Mouse (Mus musculus): ENCODE measurements around the gene Ptprb. TPM values are rescaled to one million over a fixed set of nuclear protein-coding genes. Genes with fewer than 3 reads are reported as not detected.

The Ptprb gene
- not detected in 2 replicates for total RNA-seq (2015; ENCODE audit: low replicate concordance)
- not detected in 2 replicates for total RNA-seq (2017; ENCODE audit: low replicate concordance)

DNA sequence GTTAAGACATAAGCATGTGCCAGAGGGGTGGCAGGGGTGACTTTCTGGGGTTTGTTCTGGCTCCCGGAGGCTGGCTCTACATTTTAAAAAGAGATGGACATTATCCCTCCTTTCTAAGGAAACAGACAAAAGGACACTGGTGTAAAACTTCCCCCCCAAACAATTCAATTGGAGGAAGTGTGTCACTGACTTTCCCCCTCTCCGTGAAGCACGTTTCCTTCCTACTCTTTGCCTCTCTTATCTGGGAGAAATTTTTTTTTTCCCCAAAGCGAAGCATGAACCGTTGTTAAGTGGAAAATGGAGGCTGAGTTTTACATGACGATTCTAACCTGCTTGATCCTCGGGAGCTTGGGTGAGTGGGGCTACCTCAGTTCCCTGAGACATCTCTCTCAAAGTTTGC, at the start of gene Ptprb:
Gene Ptprb, plus strand, starts transcription at position 244 of the 400 bp plus-strand sequence.
- ATAC-seq (replicated peaks; ENCODE audit: low FRiP score, poor library complexity, severe bottlenecking) = no peak

DNA sequence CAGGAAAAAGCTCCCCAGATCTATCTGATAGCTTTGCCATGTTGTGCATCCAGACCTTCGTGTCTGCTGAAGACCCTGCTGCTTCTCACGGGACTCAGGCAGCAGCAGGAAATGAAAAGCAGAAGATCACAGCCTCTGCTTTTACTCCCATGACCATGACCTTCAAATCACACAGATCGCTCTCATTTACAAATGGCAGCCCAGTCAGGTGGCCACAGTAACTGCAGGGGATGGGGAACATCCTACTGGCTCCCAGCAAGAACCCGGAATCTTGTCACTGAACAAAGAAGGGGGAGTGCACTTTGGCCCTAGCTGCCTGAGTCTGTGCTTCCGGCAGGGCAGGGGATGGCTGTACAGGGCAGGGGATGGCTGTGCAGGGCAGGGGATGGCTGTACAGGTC, 40.0 kb upstream of the Ptprb start:
- no peak for ATAC-seq (replicated peaks; ENCODE audit: low FRiP score, poor library complexity, severe bottlenecking)

DNA sequence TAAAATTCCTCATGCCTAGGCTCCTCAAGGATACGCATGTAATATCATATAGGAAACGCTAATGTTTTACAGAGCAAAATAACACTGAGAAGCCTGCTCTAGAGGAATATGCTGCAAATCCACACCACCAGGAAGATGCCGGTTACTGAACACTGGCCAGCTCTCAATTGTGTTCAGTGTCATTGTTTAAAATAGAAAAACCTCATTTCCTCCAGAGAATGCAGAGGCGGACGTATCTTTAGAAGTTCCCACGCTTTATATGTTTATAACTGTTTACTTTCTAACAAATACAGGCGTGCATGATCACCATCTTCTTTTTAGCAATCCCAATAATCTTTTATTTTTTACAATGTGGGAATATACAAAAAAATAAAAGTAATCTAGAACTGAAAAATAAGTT, 33.1 kb upstream of the Ptprb start:
- ATAC-seq (replicated peaks; ENCODE audit: low FRiP score, poor library complexity, severe bottlenecking) = no peak

DNA sequence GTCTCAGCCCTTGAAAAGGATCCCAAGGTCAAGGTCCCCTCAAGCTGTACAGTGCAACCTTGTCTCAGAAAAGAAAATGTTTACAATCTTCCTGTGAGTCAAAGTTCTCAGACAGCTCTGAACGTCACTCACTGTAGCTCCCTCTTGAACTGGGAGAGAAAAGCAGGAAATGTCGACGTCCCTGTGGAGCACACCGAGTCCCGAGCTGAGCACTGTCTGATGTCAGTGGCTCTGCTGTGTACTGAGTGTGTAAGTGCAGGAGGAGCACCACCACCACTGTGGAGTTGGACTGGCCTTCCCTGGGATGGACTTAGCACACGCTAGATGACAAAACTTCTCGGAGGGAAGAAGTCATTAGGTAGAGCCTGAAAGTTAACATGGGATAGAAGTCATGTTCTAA, 31.9 kb upstream of the Ptprb start:
- ATAC-seq (replicated peaks; ENCODE audit: low FRiP score, poor library complexity, severe bottlenecking) = no peak

DNA sequence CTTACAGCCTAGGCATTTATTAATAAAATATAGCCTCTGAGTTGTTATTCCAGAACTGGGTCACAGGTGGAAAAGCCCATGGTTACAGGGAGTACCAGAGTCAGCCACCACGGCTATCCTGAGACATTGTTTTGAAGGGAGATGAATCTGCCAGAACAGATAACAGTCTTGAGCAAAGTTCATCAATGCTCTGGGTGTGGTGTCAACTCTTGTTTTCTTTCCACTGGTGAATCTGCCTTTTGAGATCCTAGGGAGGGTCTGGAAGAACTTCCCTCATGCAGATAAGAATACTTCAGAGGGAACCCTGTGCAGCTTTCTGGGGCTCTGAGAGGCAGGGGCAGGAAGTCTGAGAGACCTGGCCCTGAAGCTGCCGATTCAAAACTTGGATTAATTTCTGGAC, 29.7 kb upstream of the Ptprb start:
- ATAC-seq (replicated peaks; ENCODE audit: low FRiP score, poor library complexity, severe bottlenecking) = no peak

- no peak for ATAC-seq (replicated peaks; ENCODE audit: low FRiP score, poor library complexity, severe bottlenecking)
Measured at GRCm38 (mm10) chr10:116252668-116253067, 22.7 kb upstream of the Ptprb start.

DNA sequence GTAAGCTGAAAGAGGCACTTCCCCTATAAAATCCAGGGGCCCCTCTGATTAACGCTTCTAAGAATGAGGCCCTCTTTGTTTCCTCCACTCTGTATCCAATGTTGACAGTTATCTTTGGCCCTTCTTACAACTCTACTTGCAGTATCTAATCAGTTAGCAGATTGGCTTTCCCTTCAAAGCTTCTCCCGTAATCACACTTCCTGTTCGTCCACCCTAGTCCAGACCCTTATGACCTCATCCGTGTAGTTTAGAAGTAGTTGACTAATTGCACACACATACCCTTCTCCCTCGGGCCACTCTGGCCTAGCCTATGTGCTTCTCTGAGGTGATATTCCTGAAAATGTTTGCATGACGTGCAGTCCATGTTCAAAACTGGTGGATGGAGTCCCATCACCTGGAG, 21.4 kb upstream of the Ptprb start:
- no peak for ATAC-seq (replicated peaks; ENCODE audit: low FRiP score, poor library complexity, severe bottlenecking)

DNA sequence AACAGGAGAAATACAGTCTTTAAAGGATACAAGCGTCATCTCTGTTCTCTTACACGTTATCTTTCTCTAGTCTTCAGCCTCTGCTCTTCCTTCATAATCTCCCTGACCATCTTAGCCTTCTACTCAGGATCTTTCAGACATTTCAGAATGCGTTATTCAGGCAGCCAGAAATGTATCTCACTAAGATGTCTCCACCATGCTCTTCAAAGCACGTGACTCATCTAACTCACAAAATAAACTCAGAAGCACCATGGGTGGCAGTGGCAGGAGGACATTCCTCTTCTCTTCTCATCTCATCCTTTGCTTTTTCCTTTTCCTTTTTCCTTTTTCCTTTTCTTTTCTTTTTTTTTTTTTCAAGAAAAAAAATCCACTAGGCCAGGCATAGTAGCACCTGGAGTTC, 16.0 kb upstream of the Ptprb start:
- ATAC-seq (replicated peaks; ENCODE audit: low FRiP score, poor library complexity, severe bottlenecking) = no peak

- no peak for ATAC-seq (replicated peaks; ENCODE audit: low FRiP score, poor library complexity, severe bottlenecking)
Measured at GRCm38 (mm10) chr10:116260658-116261433, 14.5 kb upstream of the Ptprb start.

DNA sequence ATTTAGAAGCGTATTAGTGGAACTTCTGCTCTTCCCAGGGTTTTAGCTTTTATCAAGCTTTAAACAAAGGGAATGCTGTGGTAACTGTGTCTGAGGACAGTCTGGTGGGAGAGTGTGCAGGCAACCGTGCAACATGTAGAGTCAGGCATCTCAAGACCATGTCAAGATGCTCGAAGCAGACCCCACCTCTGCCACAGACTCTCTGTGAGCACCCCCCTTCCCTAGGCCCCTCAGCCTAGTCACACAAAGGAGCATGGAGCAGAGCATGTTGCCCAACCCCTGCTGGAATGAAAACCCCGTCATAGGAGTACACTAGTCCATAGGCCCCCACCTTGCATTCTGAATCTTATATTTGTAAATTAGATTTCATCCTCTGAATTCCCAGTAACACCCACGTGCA, 13.8 kb upstream of the Ptprb start:
- ATAC-seq (replicated peaks; ENCODE audit: low FRiP score, poor library complexity, severe bottlenecking) = no peak

- no peak for ATAC-seq (replicated peaks; ENCODE audit: low FRiP score, poor library complexity, severe bottlenecking)
Measured at GRCm38 (mm10) chr10:116264521-116264920, 10.8 kb upstream of the Ptprb start.

DNA sequence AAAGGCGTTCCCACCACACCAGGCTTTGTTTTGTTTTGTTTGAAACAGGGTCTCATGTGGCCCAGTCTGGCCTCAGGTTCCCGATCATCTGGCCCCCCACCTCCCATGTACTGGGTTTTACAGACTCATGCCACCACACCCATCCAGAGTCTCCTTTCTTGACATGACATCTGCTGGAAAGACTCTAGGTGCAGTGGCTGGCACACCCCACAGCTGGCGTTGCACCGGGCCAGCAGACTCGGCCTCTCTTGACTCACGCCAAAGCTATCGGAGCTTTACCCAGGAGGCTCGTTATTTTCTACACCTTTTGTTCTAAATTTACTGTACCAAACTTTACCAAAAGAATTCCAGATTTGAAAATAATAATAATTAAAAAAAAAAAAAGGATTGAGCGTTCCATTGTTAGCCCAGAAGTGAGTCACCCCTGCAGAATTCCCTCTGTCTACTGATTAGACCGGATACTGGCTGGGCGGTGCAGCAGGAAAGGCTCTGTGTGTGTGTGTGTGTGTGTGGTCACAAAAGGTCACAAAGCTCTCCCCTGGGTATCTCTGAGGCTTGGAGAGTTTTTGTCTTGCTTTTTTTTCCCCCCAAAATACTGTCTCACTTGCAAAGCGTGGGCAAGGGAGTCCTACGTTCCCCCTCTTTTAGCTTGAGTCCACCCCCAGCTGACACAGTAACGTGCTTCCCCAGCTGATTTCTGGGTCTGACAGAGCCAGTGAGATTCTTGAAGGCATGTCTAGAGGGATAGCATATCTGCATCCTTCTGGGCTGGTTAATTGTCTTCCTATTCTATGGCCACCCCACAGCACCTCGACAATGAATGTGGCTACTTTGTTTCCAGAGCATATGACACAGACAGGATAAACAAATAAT, 8.5 kb upstream of the Ptprb start:
- ATAC-seq (replicated peaks; ENCODE audit: low FRiP score, poor library complexity, severe bottlenecking) = no peak

- ATAC-seq (replicated peaks; ENCODE audit: low FRiP score, poor library complexity, severe bottlenecking) = no peak
Measured at GRCm38 (mm10) chr10:116267434-116267822, 7.9 kb upstream of the Ptprb start.

DNA sequence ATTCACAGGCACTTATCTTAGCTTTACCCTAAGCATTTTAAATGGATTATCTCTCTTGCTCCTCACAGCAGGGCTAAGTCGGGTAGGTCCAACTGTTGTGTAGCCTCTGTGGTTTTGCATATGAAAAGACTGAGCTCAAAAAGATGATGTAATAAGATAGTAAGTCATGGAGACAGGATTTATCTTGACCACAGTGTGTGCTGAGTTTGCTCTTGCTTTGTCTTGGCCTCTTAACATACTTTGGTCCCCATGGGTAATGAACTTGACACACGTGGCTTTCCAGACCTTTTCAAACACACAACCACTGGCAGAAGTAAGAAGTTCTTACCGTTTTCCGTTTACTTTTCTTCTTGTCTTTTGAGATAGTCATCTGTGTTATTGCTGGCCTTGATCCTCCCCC, 7.0 kb upstream of the Ptprb start:
- ATAC-seq (replicated peaks; ENCODE audit: low FRiP score, poor library complexity, severe bottlenecking) = no peak

GRCm38 (mm10) chr10:116270646-116271469, 4.5 kb upstream of the Ptprb start:
- ATAC-seq (replicated peaks; ENCODE audit: low FRiP score, poor library complexity, severe bottlenecking) = no peak

- ATAC-seq (replicated peaks; ENCODE audit: low FRiP score, poor library complexity, severe bottlenecking) = no peak
Measured at GRCm38 (mm10) chr10:116271470-116271915, 3.8 kb upstream of the Ptprb start.

- no peak for ATAC-seq (replicated peaks; ENCODE audit: low FRiP score, poor library complexity, severe bottlenecking)
Measured at GRCm38 (mm10) chr10:116272156-116272555, 3.2 kb upstream of the Ptprb start.

DNA sequence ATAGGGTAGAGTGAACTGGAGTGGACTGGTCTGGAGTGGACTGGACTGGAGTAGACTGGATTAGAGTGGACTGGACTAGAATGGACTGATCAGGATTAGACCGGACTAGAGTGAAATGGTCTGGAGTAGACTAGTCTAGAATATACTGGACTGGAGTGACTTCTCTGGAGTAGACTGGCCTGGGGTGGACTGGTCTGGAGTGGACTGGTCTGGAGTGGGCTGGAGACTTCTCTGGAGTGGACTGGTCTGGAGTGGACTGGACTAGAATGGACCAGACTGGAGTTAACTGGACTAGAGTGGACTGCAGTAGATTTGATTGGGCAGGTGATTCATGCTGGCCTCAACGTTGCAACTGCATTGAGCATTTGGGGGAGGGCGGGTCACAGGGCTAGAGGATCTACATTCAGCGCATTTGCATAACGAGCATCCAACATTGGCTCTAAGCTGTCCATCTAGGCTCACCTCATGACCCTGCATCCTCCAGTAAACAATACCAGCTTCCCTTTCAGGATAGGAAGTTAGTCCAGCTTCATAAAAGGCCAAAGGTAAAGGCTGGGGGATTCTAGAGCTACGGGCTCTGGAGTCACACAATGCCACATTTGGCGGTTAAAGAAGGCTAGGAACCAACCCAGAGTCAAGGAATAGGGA, 11.5 kb downstream of the Ptprb start:
- no peak for ATAC-seq (replicated peaks; ENCODE audit: low FRiP score, poor library complexity, severe bottlenecking)

GRCm38 (mm10) chr10:116288130-116288529, 12.8 kb downstream of the Ptprb start:
- ATAC-seq (replicated peaks; ENCODE audit: low FRiP score, poor library complexity, severe bottlenecking) = no peak

- ATAC-seq (replicated peaks; ENCODE audit: low FRiP score, poor library complexity, severe bottlenecking) = no peak
Measured at GRCm38 (mm10) chr10:116290483-116290882, 15.2 kb downstream of the Ptprb start.
